Mouse (Mus musculus): ENCODE measurements at regions not wholly inside any gene's neighbourhood (a gene's known extent, or its start where the extent isn't known, plus 50 kb on each side); places are given as distances from the start of the nearest gene placed in this dataset.

DNA sequence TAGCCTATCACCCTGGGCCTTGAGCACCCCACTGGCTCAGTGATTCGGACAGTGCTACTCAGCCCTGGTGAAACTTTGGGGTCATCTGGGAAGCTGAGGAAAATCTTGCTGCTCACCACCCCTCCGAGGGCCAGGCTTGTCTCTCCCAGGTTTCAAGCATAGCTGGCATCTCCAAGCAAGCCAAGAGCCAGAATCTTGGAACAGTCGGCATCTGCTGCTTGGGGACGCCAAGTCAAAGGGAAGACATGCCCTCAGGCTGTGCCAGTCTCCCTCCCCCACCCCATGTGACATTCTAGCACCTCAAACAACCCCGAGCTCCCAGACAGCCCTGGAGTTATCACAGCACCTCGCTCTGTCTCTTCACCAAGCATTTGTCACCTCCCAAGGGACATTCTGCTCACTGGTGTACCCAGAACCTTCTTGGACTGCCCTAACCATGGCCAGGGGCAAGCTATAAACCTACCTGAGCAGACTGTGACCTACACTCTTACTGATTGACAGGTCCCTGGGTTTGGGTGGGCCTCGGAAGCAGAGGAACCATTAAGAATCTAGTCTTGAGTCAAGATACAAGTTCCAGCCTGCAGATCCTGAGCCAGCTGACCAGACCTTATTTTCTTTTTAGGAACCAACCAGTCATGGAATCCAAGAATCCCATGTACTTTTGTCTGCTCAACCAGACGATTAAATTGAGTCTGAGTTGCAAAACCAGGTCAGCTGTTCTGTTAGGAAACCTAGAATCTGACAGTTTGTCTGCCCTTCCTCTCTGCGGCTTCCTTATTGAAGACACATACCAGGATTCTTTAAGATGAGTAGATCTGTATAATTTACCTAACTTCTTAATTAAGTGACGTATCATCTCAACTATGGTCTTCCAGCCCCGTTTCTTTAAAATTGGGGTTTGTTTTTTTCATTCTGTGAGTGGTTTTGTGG is 83.0 kb upstream of the Otos start:
- DNase-seq (ENCODE audit: low spot score in 2 of 2), result no peak

DNA sequence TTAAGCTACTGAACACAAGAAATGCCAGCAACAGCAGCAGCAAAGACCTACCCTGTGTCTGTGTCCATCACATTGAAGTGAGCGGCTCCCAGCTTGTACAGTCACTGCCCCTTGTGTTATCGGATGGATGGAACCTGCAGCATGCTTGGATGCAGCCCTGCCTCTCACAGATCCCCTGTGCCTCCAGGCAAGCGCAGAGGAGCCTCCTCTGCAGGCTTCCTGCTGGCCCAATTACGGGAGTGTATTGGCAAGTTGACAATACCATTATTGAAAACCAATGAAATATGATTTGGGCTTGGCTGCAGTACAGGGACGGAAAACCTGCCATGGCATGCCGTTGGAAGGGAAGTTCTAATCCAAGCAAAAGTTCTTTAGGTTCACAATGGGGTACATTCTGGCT is 81.9 kb upstream of the Otos start:
- no peak for DNase-seq (ENCODE audit: low spot score in 2 of 2)

- DNase-seq (ENCODE audit: low spot score in 2 of 2), result no peak
These were observed 79.3 kb upstream of the Otos start for GRCm38 (mm10) chr1:92727961-92728360.

GRCm38 (mm10) chr1:92727371-92727770 is 78.7 kb upstream of the Otos start:
- DNase-seq (ENCODE audit: low spot score in 2 of 2), result no peak

GRCm38 (mm10) chr1:92726341-92726740 is 77.7 kb upstream of the Otos start:
- no peak for DNase-seq (ENCODE audit: low spot score in 2 of 2)

DNA sequence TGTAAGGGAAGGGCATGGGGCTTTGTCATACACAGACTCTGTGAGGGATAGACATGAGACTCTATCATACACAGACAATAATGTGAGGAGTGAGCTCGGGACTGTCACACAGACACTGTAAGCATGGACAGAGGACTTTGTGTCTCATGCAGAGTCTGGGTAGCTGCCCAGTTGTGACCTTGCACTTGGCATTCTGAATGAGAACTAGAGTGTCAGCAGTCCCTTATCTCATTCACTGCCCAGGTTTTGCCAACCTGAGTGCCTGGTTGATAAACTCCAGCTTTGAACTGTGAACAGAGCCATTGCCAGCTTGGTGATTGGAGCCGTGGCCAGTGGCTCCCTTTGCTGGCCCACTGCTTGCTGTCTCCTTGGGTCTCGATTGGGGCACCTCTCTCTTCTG is 75.5 kb upstream of the Otos start:
- peak; percentile 74 to 86 for DNase-seq (ENCODE audit: low spot score in 2 of 2)

- peak; percentile 67 to 73 for DNase-seq (ENCODE audit: low spot score in 2 of 2)
These were observed 71.9 kb upstream of the Otos start for GRCm38 (mm10) chr1:92720567-92720966.

DNA sequence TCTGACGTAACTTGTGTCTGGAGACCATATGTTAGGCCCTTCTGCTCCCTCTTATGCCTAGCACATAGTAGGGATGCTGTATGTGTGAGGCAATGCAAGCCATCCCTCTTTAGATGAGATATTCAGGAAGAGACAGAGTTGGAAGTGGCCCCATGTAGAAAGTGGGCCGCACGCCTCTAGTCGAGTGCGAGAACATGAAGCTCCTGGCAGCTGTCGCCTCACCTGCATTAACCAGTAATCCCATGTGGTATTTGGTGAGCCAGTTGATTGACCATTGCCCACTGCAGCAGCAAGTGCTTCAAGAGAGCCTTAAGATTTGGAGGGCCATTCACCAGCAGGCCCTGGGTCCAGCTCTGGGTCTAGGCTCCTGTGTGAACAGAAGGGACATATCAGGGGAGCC is 71.2 kb upstream of the Otos start:
- no peak for DNase-seq (ENCODE audit: low spot score in 2 of 2)

- no peak for DNase-seq (ENCODE audit: low spot score in 2 of 2)
These were observed 69.5 kb upstream of the Otos start for GRCm38 (mm10) chr1:92718108-92718507.

DNA sequence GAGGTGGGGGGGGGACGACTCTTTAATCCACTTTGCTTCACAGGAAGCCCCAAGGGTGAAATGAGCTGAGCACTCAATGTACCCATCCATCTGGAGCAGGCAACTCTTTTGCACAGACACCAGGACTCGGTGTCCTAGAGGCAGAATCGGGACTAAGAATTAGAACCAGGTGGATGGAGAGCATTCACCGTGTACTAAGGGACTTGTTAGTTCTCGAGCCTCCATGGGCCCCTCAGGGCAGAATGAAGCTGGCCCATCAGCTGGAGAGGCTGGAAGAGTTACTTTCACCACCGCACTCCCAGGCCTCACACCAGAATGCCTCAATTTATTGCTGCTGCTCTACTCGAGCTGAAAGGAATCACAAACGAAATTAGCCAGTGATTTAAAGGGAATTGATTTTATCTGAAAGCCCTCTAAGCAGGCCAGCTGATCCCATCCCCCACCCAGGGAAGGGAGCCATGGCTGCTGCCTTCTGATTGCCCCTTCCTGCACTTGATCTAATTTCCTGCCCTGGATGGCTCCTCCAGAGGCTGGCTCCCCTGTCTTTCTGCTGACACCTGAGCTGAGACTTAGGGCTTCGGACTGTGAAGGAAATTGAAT is 66.2 kb upstream of the Otos start:
- DNase-seq (ENCODE audit: low spot score in 2 of 2), result no peak

- no peak for DNase-seq (ENCODE audit: low spot score in 2 of 2)
These were observed 63.7 kb upstream of the Otos start for GRCm38 (mm10) chr1:92712366-92712765.

- DNase-seq (ENCODE audit: low spot score in 2 of 2), result peak in 1 of 2 experiments; percentile 28
These were observed 61.7 kb upstream of the Otos start for GRCm38 (mm10) chr1:92710321-92710839.

GRCm38 (mm10) chr1:92709190-92709850 is 60.7 kb upstream of the Otos start:
- DNase-seq (ENCODE audit: low spot score in 2 of 2), result no peak

- no peak for DNase-seq (ENCODE audit: low spot score in 2 of 2)
These were observed 59.6 kb upstream of the Otos start for GRCm38 (mm10) chr1:92707917-92708897.

DNA sequence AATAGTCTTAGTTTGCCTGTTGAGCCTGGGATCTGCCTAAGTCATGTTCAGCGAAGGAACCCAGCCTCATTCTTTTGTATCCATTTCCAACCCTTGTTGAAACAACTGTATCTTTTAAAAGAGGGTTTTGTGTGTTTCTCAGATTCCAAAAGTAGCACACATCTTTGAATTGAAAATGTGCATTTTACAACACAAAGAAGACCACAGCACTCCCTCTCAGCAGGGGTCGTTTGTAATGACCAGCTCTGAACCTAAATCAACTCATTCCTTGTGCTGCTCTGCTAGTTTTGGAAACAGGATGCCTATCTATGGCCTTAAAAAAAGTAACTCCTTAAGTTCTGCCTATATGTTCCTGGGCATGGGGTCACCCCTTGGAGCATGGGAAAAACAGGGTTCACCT is 58.8 kb upstream of the Otos start:
- no peak for DNase-seq (ENCODE audit: low spot score in 2 of 2)

- peak; percentile 15 to 48 for DNase-seq (ENCODE audit: low spot score in 2 of 2)
These were observed 55.3 kb upstream of the Otos start for GRCm38 (mm10) chr1:92703903-92704302.

- no peak for DNase-seq (ENCODE audit: low spot score in 2 of 2)
These were observed 54.6 kb upstream of the Otos start for GRCm38 (mm10) chr1:92703270-92703669.

GRCm38 (mm10) chr1:92700107-92700506 is 51.5 kb upstream of the Otos start:
- no peak for DNase-seq (ENCODE audit: low spot score in 2 of 2)

DNA sequence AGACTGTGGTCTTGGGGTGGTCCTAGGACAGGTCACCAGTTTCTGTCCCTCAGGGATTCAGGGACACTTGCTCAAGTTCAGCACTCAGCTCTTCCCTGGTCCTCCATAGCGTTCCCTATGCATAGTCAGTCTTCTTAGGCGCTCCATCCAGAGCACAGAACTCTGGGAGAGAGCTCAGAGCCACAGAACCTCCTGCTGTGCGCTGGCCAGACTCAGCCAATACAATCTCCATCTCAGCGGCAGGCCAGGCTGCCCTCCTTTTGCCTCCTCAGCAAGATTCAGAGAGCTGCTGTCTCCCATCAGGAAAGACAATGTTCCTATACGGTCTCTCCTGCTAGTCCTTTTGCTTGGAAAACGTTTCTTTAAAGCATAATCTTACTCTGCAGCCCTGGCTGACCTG is 51.1 kb upstream of the Otos start:
- no peak for DNase-seq (ENCODE audit: low spot score in 2 of 2)

DNA sequence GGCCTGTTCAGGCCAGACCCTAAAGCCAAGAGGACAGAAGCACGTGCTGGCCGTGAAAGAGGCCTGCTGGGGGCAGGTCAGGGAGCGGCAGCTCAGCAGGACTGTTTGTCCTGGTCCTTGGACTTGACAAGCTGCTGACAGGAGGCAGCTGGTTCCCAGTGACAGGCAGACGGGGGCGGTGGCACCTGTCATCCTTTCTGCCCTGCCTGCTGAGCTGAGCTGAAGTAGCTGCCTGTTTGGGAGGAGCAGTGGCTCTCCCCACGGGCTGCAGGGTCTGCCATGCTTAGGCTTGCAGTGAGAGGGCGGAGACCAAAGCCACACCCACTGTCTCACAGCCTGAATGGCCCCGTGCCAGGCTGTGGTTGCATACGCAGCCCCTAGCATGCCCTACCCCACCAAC is 50.4 kb upstream of the Otos start:
- peak; percentile 80 to 82 for DNase-seq (ENCODE audit: low spot score in 2 of 2)

DNA sequence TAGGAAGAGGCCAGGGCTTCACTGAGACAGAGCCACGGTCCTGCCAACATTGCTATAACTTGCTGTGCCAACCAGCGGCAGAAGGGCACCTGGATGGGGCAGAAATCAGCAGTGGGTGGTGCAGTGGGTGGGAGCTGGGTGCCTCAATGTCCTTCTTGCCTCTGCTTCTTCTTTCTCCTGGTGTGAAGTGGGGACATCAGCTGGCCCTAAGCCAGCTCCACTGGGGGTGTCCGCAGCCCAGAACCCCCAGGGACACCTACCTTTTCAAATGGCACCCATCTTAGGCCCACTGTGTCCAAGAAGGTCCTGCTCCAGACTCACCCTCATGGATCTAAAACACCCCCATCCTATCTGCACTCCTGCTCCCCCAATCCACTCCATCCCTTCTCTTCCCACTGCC is 49.9 kb upstream of the Otos start:
- DNase-seq (ENCODE audit: low spot score in 2 of 2), result no peak

All from heart, adult 9 months (tissue).